Mouse (Mus musculus) MEL (cell line): Measurements from ENCODE around the gene Ppef2. TPM values are rescaled to one million over a fixed set of nuclear protein-coding genes. Genes with fewer than 3 reads are reported as not detected.

ENCODE experiments used
- DNase-seq: peaks from one replicate; pipeline ENCODE4 v3.0.0; 2011; ENCODE audit warnings: low read depth, low spot score
- H3K27ac ChIP-seq: 2 replicates; pipeline ENCODE4 v1.5.1; 2012; ENCODE audit warnings: low read depth, mild to moderate bottlenecking, control low read depth, low read length, moderate library complexity; ENCODE audit not compliant: control insufficient read depth
- H3K27me3 ChIP-seq, 2 experiments: fragments of 150-350 bp in 1 of 2; sonication (generic) in 1 of 2; 2 replicates each; pipeline ENCODE4 v1.6.1; 2012; ENCODE audit warnings: low read length in 2 of 2, mild to moderate bottlenecking in 2 of 2, improper control_type of control experiment in 1 of 2, moderate library complexity in 1 of 2; ENCODE audit not compliant: insufficient read depth in 2 of 2, control insufficient read depth in 1 of 2
- H3K36me3 ChIP-seq, 2 experiments: 2 replicates each; pipeline ENCODE4 v1.6.1; 2012 to 2014; ENCODE audit warnings: low read length in 2 of 2, improper control_type of control experiment in 1 of 2, inconsistent platforms in 1 of 2, mild to moderate bottlenecking in 1 of 2; ENCODE audit not compliant: insufficient read depth in 2 of 2, control insufficient read depth in 1 of 2
- H3K4me1 ChIP-seq, 2 experiments: fragments of 150-350 bp in 1 of 2; sonication (generic) in 1 of 2; 2 replicates each; pipeline ENCODE4 v1.6.1; 2012; ENCODE audit warnings: low read length in 2 of 2, improper control_type of control experiment in 1 of 2, mild to moderate bottlenecking in 1 of 2; ENCODE audit not compliant: insufficient read depth in 2 of 2, control insufficient read depth in 1 of 2
- H3K4me3 ChIP-seq, 2 experiments: fragments of 150-350 bp in 1 of 2; sonication (generic) in 1 of 2; 2 replicates each; pipeline ENCODE4 v1.5.1; 2012; ENCODE audit warnings: low read depth in 2 of 2, low read length in 2 of 2, mild to moderate bottlenecking in 2 of 2, moderate library complexity in 2 of 2, control low read depth in 1 of 2, improper control_type of control experiment in 1 of 2; ENCODE audit not compliant: control insufficient read depth in 1 of 2, insufficient read depth in 1 of 2
- H3K79me2 ChIP-seq: 2 replicates; pipeline ENCODE4 v1.6.1; 2012; ENCODE audit warnings: mild to moderate bottlenecking, low read length, moderate library complexity; ENCODE audit not compliant: control insufficient read depth, poor library complexity, insufficient read depth
- H3K9ac ChIP-seq: 2 replicates; pipeline ENCODE4 v1.6.1; 2012; ENCODE audit warnings: low read depth, mild to moderate bottlenecking, control low read depth, low read length, moderate library complexity; ENCODE audit not compliant: control insufficient read depth, poor library complexity, severe bottlenecking
- H3K9me3 ChIP-seq: fragments of 150-350 bp; sonication (generic); replicated peaks from 2 replicates; pipeline ENCODE4 v1.6.1; 2012; ENCODE audit warnings: mild to moderate bottlenecking, low read length, improper control_type of control experiment, moderate library complexity; ENCODE audit not compliant: insufficient read depth
- CHD2 ChIP-seq: IDR thresholded peaks from 2 replicates; pipeline ENCODE4 v1.6.1; 2011; ENCODE audit warnings: low read length, improper control_type of control experiment
- CTCF ChIP-seq, 3 experiments: IDR thresholded peaks in 2 of 3; conservative IDR thresholded peaks in 1 of 3; 2 replicates each; pipeline ENCODE4 v1.5.1; 2011 to 2012; ENCODE audit warnings: low read length in 3 of 3, low read depth in 2 of 3, mild to moderate bottlenecking in 2 of 3, improper control_type of control experiment in 1 of 3, inconsistent platforms in 1 of 3, mixed read lengths in 1 of 3, moderate library complexity in 1 of 3; ENCODE audit not compliant: control insufficient read depth in 1 of 3, insufficient read depth in 1 of 3, poor library complexity in 1 of 3, severe bottlenecking in 1 of 3
- E2F4 ChIP-seq: IDR thresholded peaks from 2 replicates; pipeline ENCODE4 v1.6.1; 2011; ENCODE audit warnings: low read depth, low read length, improper control_type of control experiment, borderline replicate concordance
- EP300 ChIP-seq, 2 experiments: IDR thresholded peaks; 2 replicates each; pipeline ENCODE4 v1.6.1; 2011; ENCODE audit warnings: improper control_type of control experiment in 2 of 2, low read length in 2 of 2, low read depth in 1 of 2, mild to moderate bottlenecking in 1 of 2
- ETS1 ChIP-seq: IDR thresholded peaks from 2 replicates; pipeline ENCODE4 v1.6.1; 2012; ENCODE audit warnings: low read depth, mild to moderate bottlenecking, inconsistent platforms, low read length, improper control_type of control experiment, moderate library complexity
- GABPA ChIP-seq: IDR thresholded peaks from 2 replicates; pipeline ENCODE4 v1.6.1; 2012; ENCODE audit warnings: low read depth, mild to moderate bottlenecking, inconsistent platforms, low read length, improper control_type of control experiment, moderate library complexity
- GATA1 ChIP-seq: IDR thresholded peaks from 2 replicates; pipeline ENCODE4 v1.6.1; 2011; ENCODE audit warnings: low read depth, low read length, improper control_type of control experiment
- HCFC1 ChIP-seq: IDR thresholded peaks from 2 replicates; pipeline ENCODE4 v1.6.1; 2012; ENCODE audit warnings: low read depth, mild to moderate bottlenecking, inconsistent platforms, low read length, improper control_type of control experiment, moderate library complexity
- JUND ChIP-seq: IDR thresholded peaks from 2 replicates; pipeline ENCODE4 v1.6.1; 2011; ENCODE audit warnings: low read depth, mild to moderate bottlenecking, improper control_type of control experiment, low read length
- MAFK ChIP-seq: IDR thresholded peaks from 2 replicates; pipeline ENCODE4 v1.6.1; 2011; ENCODE audit warnings: low read depth, mild to moderate bottlenecking, low read length, improper control_type of control experiment, borderline replicate concordance
- MYB ChIP-seq: IDR thresholded peaks from 2 replicates; pipeline ENCODE4 v1.6.1; 2011; ENCODE audit warnings: mild to moderate bottlenecking, low read depth, low read length, improper control_type of control experiment
- NELFE ChIP-seq: IDR thresholded peaks from 2 replicates; pipeline ENCODE4 v1.6.1; 2011; ENCODE audit warnings: low read depth, low read length, improper control_type of control experiment
- NRF1 ChIP-seq: IDR thresholded peaks from 2 replicates; pipeline ENCODE4 v1.6.1; 2014; ENCODE audit warnings: low read depth, mild to moderate bottlenecking, inconsistent platforms, low read length, improper control_type of control experiment, moderate library complexity; ENCODE audit not compliant: poor library complexity, insufficient read depth, severe bottlenecking
- POLR2AphosphoS2 ChIP-seq: IDR thresholded peaks from 2 replicates; pipeline ENCODE4 v1.6.1; 2011; ENCODE audit warnings: low read length, improper control_type of control experiment
- RAD21 ChIP-seq: IDR thresholded peaks from 2 replicates; pipeline ENCODE4 v1.6.1; 2011; ENCODE audit warnings: mild to moderate bottlenecking, low read depth, low read length, improper control_type of control experiment
- SIN3A ChIP-seq: IDR thresholded peaks from 2 replicates; pipeline ENCODE4 v1.6.1; 2012; ENCODE audit warnings: low read length, improper control_type of control experiment, inconsistent platforms
- SMC3 ChIP-seq: IDR thresholded peaks from 2 replicates; pipeline ENCODE4 v1.6.1; 2011; ENCODE audit warnings: low read depth, low read length, improper control_type of control experiment
- TAL1 ChIP-seq: IDR thresholded peaks from 2 replicates; pipeline ENCODE4 v1.6.1; 2012; ENCODE audit warnings: mild to moderate bottlenecking, inconsistent platforms, low read length, moderate library complexity, mixed read lengths
- TBP ChIP-seq: IDR thresholded peaks from 2 replicates; pipeline ENCODE4 v1.8.0; 2011; ENCODE audit warnings: low read depth, low read length, improper control_type of control experiment
- USF1 ChIP-seq: IDR thresholded peaks from 2 replicates; pipeline ENCODE4 v1.6.1; 2014; ENCODE audit warnings: low read depth, mild to moderate bottlenecking, inconsistent platforms, low read length, improper control_type of control experiment, moderate library complexity
- USF2 ChIP-seq, 2 experiments: IDR thresholded peaks; 2 replicates each; pipeline ENCODE4 v1.6.1; 2011 to 2012; ENCODE audit warnings: improper control_type of control experiment in 2 of 2, low read length in 2 of 2, borderline replicate concordance in 1 of 2, inconsistent platforms in 1 of 2, low read depth in 1 of 2, mild to moderate bottlenecking in 1 of 2; ENCODE audit not compliant: insufficient read depth in 1 of 2
- ZC3H11A ChIP-seq: IDR thresholded peaks from 2 replicates; pipeline ENCODE4 v1.6.1; 2012; ENCODE audit warnings: low read depth, mild to moderate bottlenecking, inconsistent platforms, low read length, improper control_type of control experiment
- ZKSCAN1 ChIP-seq: IDR thresholded peaks from 2 replicates; pipeline ENCODE4 v1.6.1; 2012; ENCODE audit warnings: low read depth, mild to moderate bottlenecking, inconsistent platforms, low read length, improper control_type of control experiment, moderate library complexity
- ZMIZ1 ChIP-seq: IDR thresholded peaks from 2 replicates; pipeline ENCODE4 v1.6.1; 2012; ENCODE audit warnings: low read depth, mild to moderate bottlenecking, inconsistent platforms, low read length, improper control_type of control experiment, moderate library complexity
- ZNF384 ChIP-seq: IDR thresholded peaks from 2 replicates; pipeline ENCODE4 v1.6.1; 2012; ENCODE audit warnings: low read depth, mild to moderate bottlenecking, inconsistent platforms, low read length, improper control_type of control experiment
- polyA plus RNA-seq, 2 experiments: library from polyadenylated mRNA; stranded (reverse) in 1 of 2; unstranded in 1 of 2; fragments of >175 nt in 1 of 2; fragments of >200 nt in 1 of 2; gene quantifications; 2 replicates each; pipeline versions ENCODE4 v1.2.1 to v1.2.4; 2012; ENCODE audit warnings: low replicate concordance in 2 of 2, low read depth in 1 of 2; ENCODE audit not compliant: insufficient read length in 2 of 2, insufficient read depth in 1 of 2, missing spikeins in 1 of 2
- total RNA-seq: library from RNA; depleted of rRNA; stranded (reverse); fragments of 300-350 nt; gene quantifications from 2 replicates; pipeline ENCODE4 v1.2.3, GENCODE M21; 2012

Ppef2 gene
- total and polyA plus RNA-seq, 3 experiments = 0.04 to 0.08 TPM; not detected in 1

GRCm38 (mm10) chr5:92254476-92254875, 1.6 kb downstream of the Ppef2 start:
- Histone ChIP-seq H3K4me1 (peaks cover 0 to 6% of the 10 kb centered on the region in 2 experiments; a peak in 1 of 4 replicates), H3K79me2 (no peaks in the 10 kb centered on the region), H3K9ac (no peak overlapping the region), H3K27me3 (no peaks in the 10 kb centered on the region), H3K36me3 (peaks cover 0 to 4% of the 10 kb centered on the region in 2 experiments; a peak in 1 of 4 replicates), H3K4me3 (no peak overlapping the region), H3K9me3 (no peaks in the 10 kb centered on the region), H3K27ac (no peak overlapping the region)
- DNase-seq = peak; percentile 28
- TF ChIP-seq HCFC1 (no peak), ZKSCAN1 (no peak), ZC3H11A (no peak), POLR2AphosphoS2 (no peak), CHD2 (no peak), USF2 (IDR thresholded peaks at IDR 0.05; ENCODE audit: borderline replicate concordance in 1 of 2, insufficient read depth in 1 of 2, low read depth in 1 of 2, low read length in 2 of 2) (no peak), NELFE (no peak), ZMIZ1 (no peak), CTCF (IDR thresholded peaks at IDR 0.05 in 2 of 3, conservative IDR thresholded peaks at IDR 0.05 in 1 of 3; ENCODE audit: control insufficient read depth in 1 of 3, insufficient read depth in 1 of 3, low read depth in 2 of 3, low read length in 3 of 3, poor library complexity in 1 of 3, severe bottlenecking in 1 of 3) (no peak), SIN3A (no peak)

GRCm38 (mm10) chr5:92252797-92253343, 3.2 kb downstream of the Ppef2 start:
- Histone ChIP-seq H3K27ac (no peak overlapping the region), H3K79me2 (no peaks in the 10 kb centered on the region), H3K27me3 (no peaks in the 10 kb centered on the region), H3K9ac (no peak overlapping the region), H3K4me1 (peaks cover 0 to 6% of the 10 kb centered on the region in 2 experiments; a peak in 1 of 4 replicates), H3K36me3 (peaks cover 0 to 4% of the 10 kb centered on the region in 2 experiments; a peak in 1 of 4 replicates), H3K4me3 (no peak overlapping the region), H3K9me3 (no peaks in the 10 kb centered on the region)
- no peak for DNase-seq
- no peak for TF ChIP-seq ZNF384
- no peak for TF ChIP-seq HCFC1
- no peak for TF ChIP-seq TAL1
- TF ChIP-seq TBP = no peak
- TF ChIP-seq USF1 = no peak
- no peak for TF ChIP-seq ETS1
- TF ChIP-seq CHD2 = no peak
- TF ChIP-seq E2F4 = no peak
- TF ChIP-seq NRF1 = no peak
- no peak for TF ChIP-seq EP300 (IDR thresholded peaks at IDR 0.05; ENCODE audit: low read depth in 1 of 2, low read length in 2 of 2)
- no peak for TF ChIP-seq JUND
- TF ChIP-seq SMC3 = no peak
- TF ChIP-seq MAFK = no peak
- no peak for TF ChIP-seq GATA1
- TF ChIP-seq MYB = no peak
- TF ChIP-seq ZC3H11A = no peak
- no peak for TF ChIP-seq GABPA
- no peak for TF ChIP-seq RAD21
- no peak for TF ChIP-seq ZMIZ1
